In the genomic region with DNA sequence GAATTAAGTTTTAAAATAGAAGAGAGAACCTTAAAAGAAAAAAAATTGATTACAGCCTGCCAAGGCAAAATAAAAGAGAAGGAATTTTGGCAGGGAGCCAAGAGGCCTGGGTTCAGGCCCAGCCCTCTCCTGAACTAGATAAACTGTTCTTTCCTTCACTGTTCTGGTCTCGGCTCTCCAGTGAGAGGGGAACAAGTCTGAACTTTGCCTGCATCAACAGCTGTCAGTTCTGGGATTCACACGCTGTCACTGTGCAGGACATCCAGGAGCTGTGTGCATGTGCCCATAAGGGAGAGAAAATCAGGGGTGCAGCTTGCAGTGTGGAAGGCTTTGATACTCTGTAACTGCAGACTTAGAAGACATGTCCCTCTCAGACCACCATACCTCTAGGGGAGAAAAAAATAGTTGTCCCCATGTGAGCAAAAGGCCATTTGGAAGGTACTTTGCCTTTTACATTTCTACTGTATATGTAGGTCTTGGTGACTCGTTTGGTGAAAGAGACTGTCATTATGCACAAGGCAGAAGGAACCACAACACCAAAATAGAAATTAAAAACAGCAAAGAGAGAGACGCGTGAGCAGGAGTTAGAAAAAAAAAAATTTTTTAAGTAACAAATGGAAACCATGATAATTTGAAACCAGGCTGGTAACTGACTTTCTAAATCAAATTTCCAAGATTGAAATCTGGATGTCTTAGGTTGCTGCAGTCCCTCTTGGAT, we compare ENCODE assay signal across 9 mouse cellular contexts.
A peak's percentile ranks its signal among the peaks of the same experiment; 100 is the strongest.
DNase-seq lines count a peak whose midpoint lies in the region; ATAC-seq lines count a peak whose summit lies in the region.
"Had no signal": no experiment of that assay in that cellular context is flagged by ENCODE, and none has a peak within 500 bp of the region (broad histone marks: within the 10 kb centered on the region; RNA-seq: fewer than 3 reads in every experiment).

No protein-coding gene starts in this region.

- no peaks in the 10 kb centered on the region for H3K36me3 ChIP-seq in neural tube, embryonic 11.5 days (ENCODE audit: control insufficient read depth, insufficient read depth, low read length)
- H3K36me3 ChIP-seq in limb, embryonic 13.5 days, result no peaks in the 10 kb centered on the region

- 75% methylated on average over 5 of the region's 5 CpGs for WGBS in neural tube, embryonic 11.5 days
- WGBS in limb, embryonic 13.5 days, result 46% methylated on average over 5 of the region's 5 CpGs

- H3K27me3 ChIP-seq in neural tube, embryonic 11.5 days (ENCODE audit: control insufficient read depth, insufficient read depth, low read length), result no peaks in the 10 kb centered on the region
- no peaks in the 10 kb centered on the region for H3K27me3 ChIP-seq in limb, embryonic 13.5 days

- no peaks in the 10 kb centered on the region for H3K9me3 ChIP-seq in neural tube, embryonic 11.5 days (ENCODE audit: control insufficient read depth, low read length)
- no peaks in the 10 kb centered on the region for H3K9me3 ChIP-seq in limb, embryonic 13.5 days

- DNase-seq in embryo, embryonic 11 days, result peak; percentile 28
- DNase-seq in embryo, embryonic 10.5 days (ENCODE audit: low spot score), result no peak
- DNase-seq in neural tube, embryonic 11.5 days (ENCODE audit: low spot score), result peak; percentile 14
- DNase-seq in neural tube, embryonic 10.5 days (ENCODE audit: extremely low spot score, low spot score), result no peak
- DNase-seq in heart, adult 9 months (ENCODE audit: low spot score in 2 of 2), result peak; percentile 10 to 38
- DNase-seq in thymus, postnatal 0 days (ENCODE audit: low spot score), result no peak

- no peak overlapping the region for H3K9ac ChIP-seq in neural tube, embryonic 11.5 days (ENCODE audit: low read length)
- H3K9ac ChIP-seq in limb, embryonic 13.5 days, result no peak overlapping the region

- no peak for ATAC-seq in neural tube, embryonic 11.5 days (ENCODE audit: insufficient read depth, low FRiP score, low TSS enrichment)
- peak; percentile 57; the same call in 1 of the 2 replicates for ATAC-seq in limb, embryonic 13.5 days (ENCODE audit: low FRiP score, low read depth)
- ATAC-seq in CD4-positive, CD25-positive, alpha-beta regulatory T cell, adult 4 months, result no peak

- 0 out of 2 replicates have a peak, but pooled peaks cover 2% of the 10 kb centered on the region for H3K4me1 ChIP-seq in neural tube, embryonic 11.5 days (ENCODE audit: control insufficient read depth, insufficient read depth, low read length)
- peaks cover 14% of the 10 kb centered on the region for H3K4me1 ChIP-seq in limb, embryonic 13.5 days

- no peak overlapping the region for H3K27ac ChIP-seq in neural tube, embryonic 11.5 days (ENCODE audit: low read depth, low read length)
- peak overlapping the region; percentile 73 for H3K27ac ChIP-seq in limb, embryonic 13.5 days

- no peak overlapping the region for H3K4me2 ChIP-seq in neural tube, embryonic 11.5 days (ENCODE audit: low read depth)
- H3K4me2 ChIP-seq in limb, embryonic 13.5 days (replicated peaks), result peak overlapping the region; percentile 25; the same call in 1 of the 2 replicates

- H3K4me3 ChIP-seq in neural tube, embryonic 11.5 days (ENCODE audit: low read depth, low read length), result no peak overlapping the region
- H3K4me3 ChIP-seq in limb, embryonic 13.5 days, result no peak overlapping the region
- H3K4me3 ChIP-seq: erythroblast, embryonic 14.5 days had no signal

Comparison
In these comparisons a context has a peak if more than half of its experiments do, and no peak if none do; other contexts are left out.
1. DNase-seq: peak in embryo, embryonic 11 days (single experiment), neural tube, embryonic 11.5 days (single experiment) and heart, adult 9 months (2 of 2); none in embryo, embryonic 10.5 days (single experiment), neural tube, embryonic 10.5 days (single experiment) and thymus, postnatal 0 days (single experiment).